Mouse (Mus musculus) ES-E14 (cell line): ENCODE measurements around the gene Smarca4. TPM values are rescaled to one million over a fixed set of nuclear protein-coding genes. Genes with fewer than 3 reads are reported as not detected.

Experiments
- DNase-seq: peaks from one replicate; pipeline ENCODE4 v3.0.0-alpha.2; 2013; ENCODE audit warnings: low read depth, low spot score
- H3K27ac ChIP-seq: 2 replicates; pipeline ENCODE4 v1.5.1; 2012; ENCODE audit warnings: low read depth, mild to moderate bottlenecking, low read length, moderate library complexity, mixed read lengths; ENCODE audit not compliant: poor library complexity, insufficient read depth, severe bottlenecking
- H3K36me3 ChIP-seq: 2 replicates; pipeline ENCODE4 v1.6.1; 2012; ENCODE audit warnings: mild to moderate bottlenecking, low read length, moderate library complexity, mixed read lengths; ENCODE audit not compliant: control insufficient read depth, poor library complexity, insufficient read depth, severe bottlenecking
- H3K4me1 ChIP-seq, 2 experiments: fragments of 150-350 bp in 1 of 2; sonication (generic) in 1 of 2; 2 replicates each; pipeline ENCODE4 v1.6.1; 2012; ENCODE audit warnings: low read length in 2 of 2, mild to moderate bottlenecking in 1 of 2, mixed read lengths in 1 of 2; ENCODE audit not compliant: control insufficient read depth in 2 of 2, insufficient read depth in 2 of 2, poor library complexity in 1 of 2
- H3K4me3 ChIP-seq, 2 experiments: fragments of 150-350 bp in 1 of 2; sonication (generic) in 1 of 2; 2 replicates each; pipeline ENCODE4 v1.5.1; 2012; ENCODE audit warnings: low read length in 2 of 2, low read depth in 1 of 2, mild to moderate bottlenecking in 1 of 2, mixed read lengths in 1 of 2; ENCODE audit not compliant: insufficient read depth in 1 of 2, poor library complexity in 1 of 2, severe bottlenecking in 1 of 2
- H3K9ac ChIP-seq: 2 replicates; pipeline ENCODE4 v1.6.1; 2012; ENCODE audit warnings: low read depth, mild to moderate bottlenecking, low read length, mixed read lengths; ENCODE audit not compliant: poor library complexity, insufficient read depth, severe bottlenecking
- H3K9me3 ChIP-seq: fragments of 150-350 bp; sonication (generic); 2 replicates; pipeline ENCODE4 v1.6.1; 2012; ENCODE audit warnings: low read depth, mild to moderate bottlenecking, low read length; ENCODE audit not compliant: control insufficient read depth, insufficient read depth
- CHD2 ChIP-seq: IDR thresholded peaks from 2 replicates; pipeline ENCODE4 v1.6.1; 2014; ENCODE audit warnings: mild to moderate bottlenecking, low read depth, low read length, inconsistent platforms
- HCFC1 ChIP-seq: IDR thresholded peaks from 2 replicates; pipeline ENCODE4 v1.6.1; 2012; ENCODE audit warnings: low read length, inconsistent platforms, borderline replicate concordance; ENCODE audit not compliant: insufficient read depth
- MAFK ChIP-seq: IDR thresholded peaks from 2 replicates; pipeline ENCODE4 v1.6.1; 2014; ENCODE audit warnings: mild to moderate bottlenecking, low read depth, low read length, inconsistent platforms; ENCODE audit not compliant: insufficient read depth
- ZC3H11A ChIP-seq: IDR thresholded peaks from 2 replicates; pipeline ENCODE4 v1.6.1; 2012; ENCODE audit warnings: low read depth, mild to moderate bottlenecking, inconsistent platforms, low read length, borderline replicate concordance
- ZNF384 ChIP-seq: IDR thresholded peaks from 2 replicates; pipeline ENCODE4 v1.6.1; 2012; ENCODE audit warnings: low read depth, low read length, inconsistent platforms
- in situ Hi-C, 2 experiments: fragments of 600-800 bp; cut with MboI; formaldehyde crosslinking; loops; one replicate each; pipeline ENCODE4 v1.15.1; 2025; ENCODE audit warnings: low sequenced_read_pairs in 2 of 2, inconsistent platforms in 1 of 2; ENCODE audit not compliant: unreplicated experiment in 2 of 2
- total RNA-seq: library from RNA; depleted of rRNA; stranded (reverse); fragments of 300-350 nt; gene quantifications from 2 replicates; pipeline ENCODE4 v1.2.3, GENCODE M21; 2012

The Smarca4 gene
- total RNA-seq, 1 experiment, result 122 TPM

- no peak for DNase-seq
- Histone ChIP-seq H3K4me3 (no peak overlapping the region), H3K9me3 (no peaks in the 10 kb centered on the region), H3K27ac (no peak overlapping the region), H3K9ac (no peak overlapping the region), H3K36me3 (peaks cover 73% of the 10 kb centered on the region), H3K4me1 (peaks cover 0 to 5% of the 10 kb centered on the region in 2 experiments; a peak in 1 of 4 replicates)
- in situ Hi-C loops, result no loop called here
- no peak for TF ChIP-seq ZNF384
- TF ChIP-seq HCFC1, result no peak
Observed at GRCm38 (mm10) chr9:21585401-21585800, 30.6 kb upstream of the Smarca4 start.

DNA sequence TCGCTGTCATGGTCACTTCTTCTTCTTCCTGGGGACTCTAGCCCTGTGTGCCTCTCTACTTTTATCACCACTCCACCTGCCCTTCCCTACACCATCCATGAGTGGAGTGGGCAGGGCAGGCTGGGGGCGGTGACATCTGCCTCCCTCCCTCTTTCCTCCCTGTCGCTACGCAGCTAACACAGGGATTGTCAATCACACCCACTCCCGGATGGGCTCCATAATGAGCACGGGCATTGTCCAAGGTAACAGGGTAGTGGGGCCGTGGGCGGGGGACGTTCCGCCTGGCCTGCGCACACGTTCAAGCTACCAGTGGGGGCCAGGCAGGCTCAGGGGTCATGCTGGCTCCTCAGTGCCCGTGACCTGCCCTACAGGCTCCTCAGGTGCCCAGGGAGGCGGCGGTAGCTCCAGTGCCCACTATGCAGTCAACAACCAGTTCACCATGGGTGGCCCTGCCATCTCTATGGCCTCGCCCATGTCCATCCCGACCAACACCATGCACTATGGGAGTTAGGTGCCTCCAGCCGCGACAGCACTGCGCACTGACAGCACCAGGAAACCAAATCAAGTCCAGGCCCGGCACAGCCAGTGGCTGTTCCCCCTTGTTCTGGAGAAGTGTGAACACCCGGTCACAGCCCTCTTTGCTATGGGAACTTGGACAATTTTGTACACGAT, 28.2 kb upstream of the Smarca4 start:
- no peak for DNase-seq
- Histone ChIP-seq H3K4me1 (peaks cover 0 to 7% of the 10 kb centered on the region in 2 experiments; a peak in 1 of 4 replicates), H3K9ac (no peak overlapping the region), H3K36me3 (peaks cover 61% of the 10 kb centered on the region), H3K27ac (no peak overlapping the region), H3K9me3 (no peaks in the 10 kb centered on the region), H3K4me3 (no peak overlapping the region)
- in situ Hi-C loops, result no loop called here
- TF ChIP-seq CHD2 (no peak), ZNF384 (no peak), MAFK (no peak), HCFC1 (no peak), ZC3H11A (no peak)

DNA sequence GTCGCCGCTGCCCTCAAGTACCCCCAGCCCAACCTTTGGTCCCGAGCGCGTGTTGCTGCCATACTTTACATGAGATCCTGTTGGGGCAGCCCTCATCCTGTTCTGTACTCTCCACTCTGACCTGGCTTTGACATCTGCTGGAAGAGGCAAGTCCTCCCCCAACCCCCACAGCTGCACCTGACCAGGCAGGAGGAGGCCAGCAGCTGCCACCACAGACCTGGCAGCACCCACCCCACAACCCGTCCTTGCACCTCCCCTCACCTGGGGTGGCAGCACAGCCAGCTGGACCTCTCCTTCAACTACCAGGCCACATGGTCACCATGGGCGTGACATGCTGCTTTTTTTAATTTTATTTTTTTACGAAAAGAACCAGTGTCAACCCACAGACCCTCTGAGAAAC, 27.6 kb upstream of the Smarca4 start:
- no peak for TF ChIP-seq HCFC1
- no peak for TF ChIP-seq ZC3H11A
- TF ChIP-seq MAFK, result no peak
- TF ChIP-seq CHD2, result no peak
- TF ChIP-seq ZNF384, result no peak
- no peaks in the 10 kb centered on the region for H3K9me3 ChIP-seq
- DNase-seq, result no peak
- H3K4me1 ChIP-seq, result peaks cover 0 to 7% of the 10 kb centered on the region in 2 experiments; a peak in 1 of 4 replicates
- in situ Hi-C loops, result no loop called here
- no peak overlapping the region for H3K27ac ChIP-seq
- no peak overlapping the region for H3K4me3 ChIP-seq
- H3K9ac ChIP-seq, result no peak overlapping the region
- H3K36me3 ChIP-seq, result peaks cover 56% of the 10 kb centered on the region

GRCm38 (mm10) chr9:21589538-21589937, 26.4 kb upstream of the Smarca4 start:
- H3K27ac ChIP-seq, result no peak overlapping the region
- in situ Hi-C loops, result no loop called here
- H3K4me3 ChIP-seq, result no peak overlapping the region
- no peak for DNase-seq
- H3K9me3 ChIP-seq, result no peaks in the 10 kb centered on the region
- peaks cover 51% of the 10 kb centered on the region for H3K36me3 ChIP-seq
- TF ChIP-seq HCFC1, result no peak
- no peak for TF ChIP-seq ZC3H11A
- no peak for TF ChIP-seq MAFK
- TF ChIP-seq ZNF384, result no peak
- TF ChIP-seq CHD2, result no peak
- peaks cover 0 to 7% of the 10 kb centered on the region in 2 experiments; a peak in 1 of 4 replicates for H3K4me1 ChIP-seq
- H3K9ac ChIP-seq, result no peak overlapping the region

GRCm38 (mm10) chr9:21591127-21591830, 24.7 kb upstream of the Smarca4 start:
- no peak overlapping the region for H3K27ac ChIP-seq
- H3K9me3 ChIP-seq, result no peaks in the 10 kb centered on the region
- TF ChIP-seq ZC3H11A, result no peak
- no peak for TF ChIP-seq CHD2
- no peak for TF ChIP-seq MAFK
- no peak for TF ChIP-seq ZNF384
- TF ChIP-seq HCFC1, result no peak
- in situ Hi-C loops, result no loop called here
- no peak overlapping the region for H3K9ac ChIP-seq
- DNase-seq, result no peak
- peaks cover 39% of the 10 kb centered on the region for H3K36me3 ChIP-seq
- H3K4me3 ChIP-seq, result no peak overlapping the region
- peaks cover 0 to 7% of the 10 kb centered on the region in 2 experiments; a peak in 1 of 4 replicates for H3K4me1 ChIP-seq
